Mouse (Mus musculus): ENCODE measurements around the gene Adam3. TPM values are rescaled to one million over a fixed set of nuclear protein-coding genes. Genes with fewer than 3 reads are reported as not detected.

The Adam3 gene
- polyA plus RNA-seq (2012; rRNA removed): 0.12 and 0.19 TPM in 2 replicates

GRCm38 (mm10) chr8:24725630-24726029 lies at the start of gene Adam3:
Adam3 (minus strand) TSS chr8:24725852.
- DNase-seq (ENCODE audit: low read depth): no peak

GRCm38 (mm10) chr8:24724886-24725626 lies 596 bp downstream of the Adam3 start:
- no peak for TF ChIP-seq CTCF (IDR thresholded peaks at IDR 0.05; ENCODE audit: borderline replicate concordance, extremely low read depth, insufficient read depth, insufficient read length)
- no peak for TF ChIP-seq POLR2A (IDR thresholded peaks at IDR 0.05; ENCODE audit: borderline replicate concordance, extremely low read depth, insufficient read depth, insufficient read length, poor library complexity, severe bottlenecking)
- DNase-seq (ENCODE audit: low read depth): no peak

More at GRCm38 (mm10) chr8:24725630-24726029, at the start of gene Adam3:
- TF ChIP-seq POLR2A (IDR thresholded peaks at IDR 0.05; ENCODE audit: borderline replicate concordance, extremely low read depth, insufficient read depth, insufficient read length, poor library complexity, severe bottlenecking): no peak
- no peak for TF ChIP-seq CTCF (IDR thresholded peaks at IDR 0.05; ENCODE audit: borderline replicate concordance, extremely low read depth, insufficient read depth, insufficient read length)

Other genes starting within 250 kb of the Adam3 start
- 0.06 and 0.22 TPM in 2 replicates for gene Adam5, start 98.5 kb upstream of the Adam3 start, polyA plus RNA-seq (2012; rRNA removed)